14 mouse cellular contexts compared by ENCODE assay signal in genomic region chr19:45311831-45312537, GRCm38 (mm10). TPM values are rescaled to one million over a fixed set of nuclear protein-coding genes. Genes with fewer than 3 reads are reported as not detected.
DNase-seq lines count a peak whose midpoint lies in the region; ATAC-seq and TF ChIP-seq lines count a peak whose summit lies in the region.
"Had no signal": no experiment of that assay in that cellular context is flagged by ENCODE, and none has a peak within 500 bp of the region (broad histone marks: within the 10 kb centered on the region; RNA-seq: fewer than 3 reads in every experiment).

No protein-coding gene starts in this region.

- no peaks in the 10 kb centered on the region for H3K9me3 ChIP-seq in stomach, embryonic 14.5 days (ENCODE audit: control insufficient read depth, low read depth, low read length)
- H3K9me3 ChIP-seq in stomach, postnatal 0 days (ENCODE audit: control insufficient read depth, low read length), result no peaks in the 10 kb centered on the region
- no peaks in the 10 kb centered on the region for H3K9me3 ChIP-seq in hindbrain, embryonic 13.5 days
- no peaks in the 10 kb centered on the region for H3K9me3 ChIP-seq in midbrain, embryonic 15.5 days
- H3K9me3 ChIP-seq in lung, postnatal 0 days (ENCODE audit: low read length), result no peaks in the 10 kb centered on the region
- H3K9me3 ChIP-seq: intestine, embryonic 15.5 days had no signal

- TF ChIP-seq EP300 in stomach, postnatal 0 days (optimal IDR thresholded peaks at IDR 0.05), result no peak
- no peak for TF ChIP-seq EP300 in lung, postnatal 0 days (IDR thresholded peaks at IDR 0.05)

- 0 out of 2 replicates have a peak, but pooled peaks have one; percentile 7 for ATAC-seq in stomach, embryonic 14.5 days (ENCODE audit: insufficient number of reproducible peaks, insufficient read depth, low FRiP score, low read depth)
- no peak; the same call in 1 of the 2 replicates for ATAC-seq in stomach, postnatal 0 days (ENCODE audit: low FRiP score, low TSS enrichment)
- peak; percentile 48 for ATAC-seq in hindbrain, embryonic 13.5 days (ENCODE audit: low FRiP score)
- peak; percentile 70 for ATAC-seq in midbrain, embryonic 15.5 days (replicated peaks)
- ATAC-seq in megakaryocyte, adult 5-6 weeks (ENCODE audit: poor library complexity, severe bottlenecking), result no peak
- ATAC-seq in lung, postnatal 0 days, result no peak

- no peaks in the 10 kb centered on the region for H3K36me3 ChIP-seq in stomach, embryonic 14.5 days (ENCODE audit: control insufficient read depth, insufficient read depth, low read length)
- H3K36me3 ChIP-seq in stomach, postnatal 0 days (ENCODE audit: control insufficient read depth, insufficient read depth, low read length), result no peaks in the 10 kb centered on the region
- H3K36me3 ChIP-seq in hindbrain, embryonic 13.5 days, result no peaks in the 10 kb centered on the region
- no peaks in the 10 kb centered on the region for H3K36me3 ChIP-seq in midbrain, embryonic 15.5 days (replicated peaks)
- no peaks in the 10 kb centered on the region for H3K36me3 ChIP-seq in lung, postnatal 0 days (ENCODE audit: insufficient read depth, low read length)
- H3K36me3 ChIP-seq: intestine, embryonic 15.5 days had no signal

- no peak for DNase-seq in stomach, postnatal 0 days (ENCODE audit: low spot score)
- no peak for DNase-seq in kidney, postnatal 25 days
- no peak for DNase-seq in lung, postnatal 0 days (ENCODE audit: low spot score)
- DNase-seq: adrenal gland, postnatal 36 days; heart, adult 11 months; heart, postnatal 10 days; kidney, postnatal 36 days; lung, postnatal 14 days had no signal

- H3K9ac ChIP-seq in stomach, embryonic 14.5 days (replicated peaks; ENCODE audit: low read depth, low read length), result no peak overlapping the region
- no peak overlapping the region for H3K9ac ChIP-seq in stomach, postnatal 0 days (ENCODE audit: low read length)
- peak overlapping the region; percentile 55; the same call in 1 of the 2 replicates for H3K9ac ChIP-seq in hindbrain, embryonic 13.5 days
- no peak overlapping the region for H3K9ac ChIP-seq in midbrain, embryonic 15.5 days
- no peak overlapping the region for H3K9ac ChIP-seq in lung, postnatal 0 days (replicated peaks; ENCODE audit: low read depth)
- H3K9ac ChIP-seq: intestine, embryonic 15.5 days; liver, embryonic 14.5 days had no signal

- WGBS in stomach, embryonic 14.5 days, result 69% methylated on average over 19 of the region's 19 CpGs
- WGBS in stomach, postnatal 0 days, result 76% methylated on average over 19 of the region's 19 CpGs
- WGBS in hindbrain, embryonic 13.5 days, result 17% methylated on average over 19 of the region's 19 CpGs
- 14% methylated on average over 19 of the region's 19 CpGs for WGBS in midbrain, embryonic 15.5 days
- WGBS in lung, postnatal 0 days, result 70% methylated on average over 19 of the region's 19 CpGs

- no peak for TF ChIP-seq CTCF in stomach, postnatal 0 days (IDR thresholded peaks at IDR 0.05; ENCODE audit: low read depth)
- TF ChIP-seq CTCF in lung, postnatal 0 days (IDR thresholded peaks at IDR 0.05), result no peak

- H3K4me3 ChIP-seq in stomach, embryonic 14.5 days (ENCODE audit: low read depth, low read length), result no peak overlapping the region
- H3K4me3 ChIP-seq in stomach, postnatal 0 days (ENCODE audit: low read depth, low read length), result no peak overlapping the region
- no peak overlapping the region for H3K4me3 ChIP-seq in hindbrain, embryonic 13.5 days
- no peak overlapping the region for H3K4me3 ChIP-seq in midbrain, embryonic 15.5 days
- no peak overlapping the region for H3K4me3 ChIP-seq in lung, postnatal 0 days (ENCODE audit: low read depth, low read length)
- H3K4me3 ChIP-seq: intestine, embryonic 15.5 days had no signal

- no peak overlapping the region for H3K4me2 ChIP-seq in stomach, embryonic 14.5 days (replicated peaks; ENCODE audit: low read depth, low read length)
- H3K4me2 ChIP-seq in stomach, postnatal 0 days (replicated peaks; ENCODE audit: low read depth), result no peak overlapping the region
- peak overlapping the region; percentile 46 for H3K4me2 ChIP-seq in hindbrain, embryonic 13.5 days
- H3K4me2 ChIP-seq in midbrain, embryonic 15.5 days, result peak overlapping the region; percentile 20
- H3K4me2 ChIP-seq in lung, postnatal 0 days (replicated peaks; ENCODE audit: low read depth, low read length), result no peak overlapping the region

- peaks cover 27% of the 10 kb centered on the region for H3K4me1 ChIP-seq in stomach, embryonic 14.5 days (ENCODE audit: control insufficient read depth, insufficient read depth, low read length)
- H3K4me1 ChIP-seq in stomach, postnatal 0 days (replicated peaks; ENCODE audit: control insufficient read depth, insufficient read depth), result no peaks in the 10 kb centered on the region
- H3K4me1 ChIP-seq in hindbrain, embryonic 13.5 days (replicated peaks), result peaks cover 50% of the 10 kb centered on the region
- peaks cover 38% of the 10 kb centered on the region for H3K4me1 ChIP-seq in midbrain, embryonic 15.5 days
- H3K4me1 ChIP-seq in lung, postnatal 0 days (ENCODE audit: insufficient read depth, low read depth, low read length), result peaks cover 4% of the 10 kb centered on the region; the same call in 1 of the 2 replicates

- no peak overlapping the region for H3K27ac ChIP-seq in stomach, embryonic 14.5 days (ENCODE audit: low read length)
- no peak overlapping the region for H3K27ac ChIP-seq in stomach, postnatal 0 days (replicated peaks)
- H3K27ac ChIP-seq in hindbrain, embryonic 13.5 days, result peak overlapping the region; percentile 94
- H3K27ac ChIP-seq in midbrain, embryonic 15.5 days, result peak overlapping the region; percentile 74
- no peak overlapping the region for H3K27ac ChIP-seq in lung, postnatal 0 days (ENCODE audit: low read length)
- H3K27ac ChIP-seq: liver, embryonic 14.5 days had no signal

- H3K27me3 ChIP-seq in stomach, embryonic 14.5 days (ENCODE audit: control insufficient read depth, insufficient read depth, low read length), result no peaks in the 10 kb centered on the region
- no peaks in the 10 kb centered on the region for H3K27me3 ChIP-seq in stomach, postnatal 0 days (ENCODE audit: control insufficient read depth, insufficient read depth, low read length)
- H3K27me3 ChIP-seq in hindbrain, embryonic 13.5 days, result peaks cover 24% of the 10 kb centered on the region
- peaks cover 18% of the 10 kb centered on the region for H3K27me3 ChIP-seq in midbrain, embryonic 15.5 days (replicated peaks)
- H3K27me3 ChIP-seq in lung, postnatal 0 days (replicated peaks; ENCODE audit: insufficient read depth, low read length), result 0 out of 2 replicates have a peak, but pooled peaks cover under 1% of the 10 kb centered on the region
- H3K27me3 ChIP-seq: intestine, embryonic 15.5 days had no signal

RNA-seq across cellular contexts. Expression of gene Btrc, which starts 51.5 kb away (rescaled TPM):
- 46.3 and 52.1 TPM in 2 replicates for polyA plus RNA-seq in stomach, embryonic 14.5 days (2014; fragmentation: Nextera tagmentation; extraction: Ambion mirVana)
- polyA plus RNA-seq in stomach, postnatal 0 days (2015; fragmentation: Nextera tagmentation; extraction: Ambion mirVana), result 15.0 and 15.5 TPM in 2 replicates
- 67.5 and 71.6 TPM in 2 replicates for polyA plus RNA-seq in hindbrain, embryonic 13.5 days (2015; fragmentation: Nextera tagmentation; extraction: Ambion mirVana)
- 65.9 and 66.7 TPM in 2 replicates for polyA plus RNA-seq in midbrain, embryonic 15.5 days (2015; fragmentation: Nextera tagmentation; extraction: Ambion mirVana)
- total RNA-seq in megakaryocyte, adult 5-6 weeks (2015), result 5.7 and 14.8 TPM in 2 replicates
- total RNA-seq in megakaryocyte, adult 5-6 weeks (2017), result 8.2 and 9.3 TPM in 2 replicates
- polyA plus RNA-seq in lung, postnatal 0 days (2015; fragmentation: Nextera tagmentation; extraction: Ambion mirVana), result 20.7 and 25.6 TPM in 2 replicates

Comparison
In these comparisons a context has a peak if more than half of its experiments do, and no peak if none do; other contexts are left out.
1. ATAC-seq: peak in stomach, embryonic 14.5 days (single experiment), hindbrain, embryonic 13.5 days (single experiment) and midbrain, embryonic 15.5 days (single experiment); none in stomach, postnatal 0 days (single experiment), megakaryocyte, adult 5-6 weeks (single experiment) and lung, postnatal 0 days (single experiment).
2. H3K27ac ChIP-seq: peak in hindbrain, embryonic 13.5 days (single experiment) and midbrain, embryonic 15.5 days (single experiment); none in stomach, embryonic 14.5 days (single experiment), stomach, postnatal 0 days (single experiment) and lung, postnatal 0 days (single experiment).
3. H3K4me2 ChIP-seq: peak in hindbrain, embryonic 13.5 days (single experiment) and midbrain, embryonic 15.5 days (single experiment); none in stomach, embryonic 14.5 days (single experiment), stomach, postnatal 0 days (single experiment) and lung, postnatal 0 days (single experiment).